ENCODE assay signal across 8 mouse cellular contexts in genomic region chr4:59547136-59547889, GRCm38 (mm10). TPM values are rescaled to one million over a fixed set of nuclear protein-coding genes. Genes with fewer than 3 reads are reported as not detected.
DNase-seq lines count a peak whose midpoint lies in the region; ATAC-seq and TF ChIP-seq lines count a peak whose summit lies in the region.

No protein-coding gene starts in this region.

- H3K36me3 ChIP-seq in embryonic facial prominence, embryonic 11.5 days (replicated peaks; ENCODE audit: control insufficient read depth, insufficient read depth, low read depth, low read length): no peaks in the 10 kb centered on the region
- H3K36me3 ChIP-seq in hindbrain, postnatal 0 days (ENCODE audit: insufficient read depth, low read length): no peaks in the 10 kb centered on the region
- no peaks in the 10 kb centered on the region for H3K36me3 ChIP-seq in lung, embryonic 16.5 days (ENCODE audit: control insufficient read depth, insufficient read depth, low read length)

- peak overlapping the region; percentile 74 for H3K4me3 ChIP-seq in embryonic facial prominence, embryonic 11.5 days (ENCODE audit: low read depth, low read length)
- H3K4me3 ChIP-seq in hindbrain, postnatal 0 days (ENCODE audit: low read length): peak overlapping the region; percentile 61
- H3K4me3 ChIP-seq in lung, embryonic 16.5 days (ENCODE audit: low read length): peak overlapping the region; percentile 94

- H3K9ac ChIP-seq in embryonic facial prominence, embryonic 11.5 days (replicated peaks; ENCODE audit: low read length): 0 out of 2 replicates have a peak overlapping the region, but pooled peaks have one; percentile 0
- H3K9ac ChIP-seq in hindbrain, postnatal 0 days (replicated peaks; ENCODE audit: low read length): no peak overlapping the region
- peak overlapping the region; percentile 97 for H3K9ac ChIP-seq in lung, embryonic 16.5 days (ENCODE audit: low read length)

- no peak for TF ChIP-seq CTCF in hindbrain, postnatal 0 days (IDR thresholded peaks at IDR 0.05; ENCODE audit: low read depth)

- no peaks in the 10 kb centered on the region for H3K9me3 ChIP-seq in embryonic facial prominence, embryonic 11.5 days (replicated peaks; ENCODE audit: control insufficient read depth, low read length)
- H3K9me3 ChIP-seq in hindbrain, postnatal 0 days (ENCODE audit: low read length): no peaks in the 10 kb centered on the region
- no peaks in the 10 kb centered on the region for H3K9me3 ChIP-seq in lung, embryonic 16.5 days (ENCODE audit: control insufficient read depth, low read length)

- peak; percentile 47 for DNase-seq in spleen, adult 12 weeks (ENCODE audit: low spot score)
- DNase-seq in spleen, postnatal 14 days (ENCODE audit: low spot score in 2 of 2): no peak
- DNase-seq in embryonic facial prominence, embryonic 11.5 days (ENCODE audit: low spot score): peak; percentile 17
- DNase-seq in hindbrain, postnatal 0 days (ENCODE audit: low spot score): peak; percentile 7
- peak; percentile 27 to 57 for DNase-seq in spleen, postnatal 36 days (ENCODE audit: low spot score in 2 of 2)
- DNase-seq in gastrocnemius, adult 8-10 months (ENCODE audit: low spot score in 2 of 2): no peak
- no peak for DNase-seq in left cerebral cortex, adult 11 months (ENCODE audit: low spot score)

- peak overlapping the region; percentile 80 for H3K4me2 ChIP-seq in embryonic facial prominence, embryonic 11.5 days (ENCODE audit: low read depth, low read length)
- peak overlapping the region; percentile 65 for H3K4me2 ChIP-seq in hindbrain, postnatal 0 days (ENCODE audit: low read depth, low read length)
- peak overlapping the region; percentile 75 for H3K4me2 ChIP-seq in lung, embryonic 16.5 days (ENCODE audit: low read depth, low read length)

- no peak for ATAC-seq in embryonic facial prominence, embryonic 11.5 days (replicated peaks; ENCODE audit: insufficient number of reproducible peaks, low FRiP score, low TSS enrichment, low read depth)
- no peak for ATAC-seq in hindbrain, postnatal 0 days
- no peak for ATAC-seq in lung, embryonic 16.5 days (ENCODE audit: low read depth)

- 22% methylated on average over 11 of the region's 11 CpGs for WGBS in embryonic facial prominence, embryonic 11.5 days
- 28% methylated on average over 11 of the region's 11 CpGs for WGBS in hindbrain, postnatal 0 days
- WGBS in lung, embryonic 16.5 days: 21% methylated on average over 11 of the region's 11 CpGs

- H3K27me3 ChIP-seq in embryonic facial prominence, embryonic 11.5 days (ENCODE audit: control insufficient read depth, insufficient read depth, low read length): no peaks in the 10 kb centered on the region
- no peaks in the 10 kb centered on the region for H3K27me3 ChIP-seq in hindbrain, postnatal 0 days (ENCODE audit: insufficient read depth, low read length)
- H3K27me3 ChIP-seq in lung, embryonic 16.5 days (ENCODE audit: control insufficient read depth, insufficient read depth, low read depth, low read length): no peaks in the 10 kb centered on the region

- no peaks in the 10 kb centered on the region; the same call in 1 of the 2 replicates for H3K4me1 ChIP-seq in embryonic facial prominence, embryonic 11.5 days (ENCODE audit: control insufficient read depth, insufficient read depth, low read length)
- 0 out of 2 replicates have a peak, but pooled peaks cover 7% of the 10 kb centered on the region for H3K4me1 ChIP-seq in hindbrain, postnatal 0 days (ENCODE audit: insufficient read depth, low read length)
- peaks cover 14% of the 10 kb centered on the region for H3K4me1 ChIP-seq in lung, embryonic 16.5 days (replicated peaks; ENCODE audit: control insufficient read depth, insufficient read depth, low read length)

- H3K27ac ChIP-seq in embryonic facial prominence, embryonic 11.5 days (replicated peaks; ENCODE audit: low read depth, low read length): no peak overlapping the region
- H3K27ac ChIP-seq in hindbrain, postnatal 0 days: no peak overlapping the region
- H3K27ac ChIP-seq in lung, embryonic 16.5 days (ENCODE audit: low read length): no peak overlapping the region

RNA-seq across cellular contexts. Expression of gene Ptbp3, which starts 1.9 kb away (rescaled TPM):
- polyA plus RNA-seq in embryonic facial prominence, embryonic 11.5 days (2014; fragmentation: Nextera tagmentation; extraction: Ambion mirVana): 47.0 and 48.4 TPM in 2 replicates
- total RNA-seq in hindbrain, postnatal 0 days (2014; rRNA removed): 29.0 and 29.2 TPM in 2 replicates
- polyA plus RNA-seq in hindbrain, postnatal 0 days (2015; fragmentation: Nextera tagmentation; extraction: Ambion mirVana): 12.0 and 13.2 TPM in 2 replicates
- polyA plus RNA-seq in lung, embryonic 16.5 days (2015; fragmentation: Nextera tagmentation; extraction: Ambion mirVana): 53.9 and 55.5 TPM in 2 replicates
- 1 to 10 TPM; 4.6 to 8.7 (median 6.6) TPM for total RNA-seq in gastrocnemius, adult 8-10 months (2022)

RNA-seq across cellular contexts. Expression of gene Hsdl2, which starts 34.0 kb away (rescaled TPM):
- polyA plus RNA-seq in embryonic facial prominence, embryonic 11.5 days (2014; fragmentation: Nextera tagmentation; extraction: Ambion mirVana): 29.9 and 32.2 TPM in 2 replicates
- 23.6 and 27.9 TPM in 2 replicates for total RNA-seq in hindbrain, postnatal 0 days (2014; rRNA removed)
- polyA plus RNA-seq in hindbrain, postnatal 0 days (2015; fragmentation: Nextera tagmentation; extraction: Ambion mirVana): 48.8 and 57.3 TPM in 2 replicates
- polyA plus RNA-seq in lung, embryonic 16.5 days (2015; fragmentation: Nextera tagmentation; extraction: Ambion mirVana): 23.8 and 26.3 TPM in 2 replicates
- total RNA-seq in gastrocnemius, adult 8-10 months (2022): 10 to 100 TPM; 46.2 to 62.6 (median 48.7) TPM

Comparison
In these comparisons a context has a peak if more than half of its experiments do, and no peak if none do; other contexts are left out.
1. DNase-seq: peak in spleen, adult 12 weeks (single experiment), embryonic facial prominence, embryonic 11.5 days (single experiment), hindbrain, postnatal 0 days (single experiment) and spleen, postnatal 36 days (2 of 2); none in spleen, postnatal 14 days (0 of 2), gastrocnemius, adult 8-10 months (0 of 2) and left cerebral cortex, adult 11 months (single experiment).
2. Peak in every context shown above with its lines, with median percentiles within 50 percentile points of each other: H3K4me2 ChIP-seq and H3K4me3 ChIP-seq.